Mouse (Mus musculus): ENCODE results near the gene Mtss1l.
A peak's percentile ranks its signal among the peaks of the same experiment; 100 is the strongest.

Gene Mtss1l

GRCm38 (mm10) chr8:110720685-110721598 is at the start of gene Mtss1l:
Gene Mtss1l, plus strand, starts transcription at chr8:110721476.
- peak; percentile 49 for DNase-seq (ENCODE audit: extremely low spot score, low read depth, low spot score)

- DNase-seq (ENCODE audit: extremely low spot score, low read depth, low spot score) = no peak
Measured at GRCm38 (mm10) chr8:110672133-110672532, 49.1 kb upstream of the Mtss1l start.

GRCm38 (mm10) chr8:110673168-110673567 is 48.1 kb upstream of the Mtss1l start:
- DNase-seq (ENCODE audit: extremely low spot score, low read depth, low spot score) = no peak

GRCm38 (mm10) chr8:110674589-110674988 is 46.7 kb upstream of the Mtss1l start:
- DNase-seq (ENCODE audit: extremely low spot score, low read depth, low spot score) = no peak

GRCm38 (mm10) chr8:110676702-110677101 is 44.6 kb upstream of the Mtss1l start:
- DNase-seq (ENCODE audit: extremely low spot score, low read depth, low spot score) = peak; percentile 8

GRCm38 (mm10) chr8:110677174-110677660 is 44.1 kb upstream of the Mtss1l start:
- no peak for DNase-seq (ENCODE audit: extremely low spot score, low read depth, low spot score)

- DNase-seq (ENCODE audit: extremely low spot score, low read depth, low spot score) = no peak
Measured at GRCm38 (mm10) chr8:110678989-110679388, 42.3 kb upstream of the Mtss1l start.

GRCm38 (mm10) chr8:110687726-110688125 is 33.5 kb upstream of the Mtss1l start:
- no peak for DNase-seq (ENCODE audit: extremely low spot score, low read depth, low spot score)

GRCm38 (mm10) chr8:110689961-110690360 is 31.3 kb upstream of the Mtss1l start:
- DNase-seq (ENCODE audit: extremely low spot score, low read depth, low spot score) = no peak

GRCm38 (mm10) chr8:110694226-110694625 is 27.1 kb upstream of the Mtss1l start:
- DNase-seq (ENCODE audit: extremely low spot score, low read depth, low spot score) = no peak

- DNase-seq (ENCODE audit: extremely low spot score, low read depth, low spot score) = no peak
Measured at GRCm38 (mm10) chr8:110694826-110695225, 26.4 kb upstream of the Mtss1l start.

- DNase-seq (ENCODE audit: extremely low spot score, low read depth, low spot score) = no peak
Measured at GRCm38 (mm10) chr8:110695431-110695830, 25.8 kb upstream of the Mtss1l start.

- DNase-seq (ENCODE audit: extremely low spot score, low read depth, low spot score) = no peak
Measured at GRCm38 (mm10) chr8:110696051-110696450, 25.2 kb upstream of the Mtss1l start.

GRCm38 (mm10) chr8:110697571-110697970 is 23.7 kb upstream of the Mtss1l start:
- DNase-seq (ENCODE audit: extremely low spot score, low read depth, low spot score) = no peak

- no peak for DNase-seq (ENCODE audit: extremely low spot score, low read depth, low spot score)
Measured at GRCm38 (mm10) chr8:110698098-110698497, 23.2 kb upstream of the Mtss1l start.

GRCm38 (mm10) chr8:110699501-110699900 is 21.8 kb upstream of the Mtss1l start:
- DNase-seq (ENCODE audit: extremely low spot score, low read depth, low spot score) = no peak

- DNase-seq (ENCODE audit: extremely low spot score, low read depth, low spot score) = no peak
Measured at GRCm38 (mm10) chr8:110700561-110700960, 20.7 kb upstream of the Mtss1l start.

GRCm38 (mm10) chr8:110702636-110703459 is 18.4 kb upstream of the Mtss1l start:
- no peak for DNase-seq (ENCODE audit: extremely low spot score, low read depth, low spot score)

GRCm38 (mm10) chr8:110703460-110704061 is 17.7 kb upstream of the Mtss1l start:
- DNase-seq (ENCODE audit: extremely low spot score, low read depth, low spot score) = no peak

- no peak for DNase-seq (ENCODE audit: extremely low spot score, low read depth, low spot score)
Measured at GRCm38 (mm10) chr8:110704103-110704502, 17.2 kb upstream of the Mtss1l start.
